Comparison of ENCODE assay signal across 14 mouse cellular contexts in the genomic region with DNA sequence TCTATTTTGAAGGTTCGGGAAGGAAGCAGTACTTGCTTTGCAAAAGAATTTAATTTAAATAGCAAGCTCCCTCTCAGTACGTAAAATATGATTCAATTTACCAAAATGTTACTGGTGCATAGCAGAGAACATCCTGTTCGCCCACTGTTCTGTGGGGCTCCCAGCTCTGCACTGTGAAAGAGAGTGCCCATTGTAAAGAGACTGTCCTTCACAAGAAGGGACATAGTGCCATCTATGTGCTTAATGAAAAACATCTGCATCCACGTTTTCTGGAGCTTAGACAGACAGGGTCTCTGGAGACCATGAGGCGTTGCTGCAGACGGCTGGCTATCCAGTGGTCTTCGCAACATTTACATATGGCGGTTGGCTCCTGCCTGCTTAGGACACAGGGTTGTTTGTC.
DNase-seq lines count a peak whose midpoint lies in the region; ATAC-seq and TF ChIP-seq lines count a peak whose summit lies in the region.
"Had no signal": no experiment of that assay in that cellular context is flagged by ENCODE, and none has a peak within 500 bp of the region (broad histone marks: within the 10 kb centered on the region; RNA-seq: fewer than 3 reads in every experiment).

No protein-coding gene starts in this region.

- no peaks in the 10 kb centered on the region for H3K4me1 ChIP-seq in heart, adult 2 months (ENCODE audit: control insufficient read depth, insufficient read depth, low read length)
- no peaks in the 10 kb centered on the region for H3K4me1 ChIP-seq in lung, embryonic 14.5 days (ENCODE audit: insufficient read depth)
- H3K4me1 ChIP-seq in embryonic facial prominence, embryonic 14.5 days (ENCODE audit: control insufficient read depth, insufficient read depth, low read length), result peaks cover 6% of the 10 kb centered on the region; the same call in 1 of the 2 replicates
- H3K4me1 ChIP-seq: liver, embryonic 12.5 days had no signal

- TF ChIP-seq EP300 in heart, adult 2 months (IDR thresholded peaks at IDR 0.05; ENCODE audit: insufficient read depth, low read depth, low read length), result no peak

- H3K4me2 ChIP-seq in lung, embryonic 14.5 days, result no peak overlapping the region
- H3K4me2 ChIP-seq in embryonic facial prominence, embryonic 14.5 days (ENCODE audit: low read depth, low read length), result no peak overlapping the region
- H3K4me2 ChIP-seq: liver, embryonic 12.5 days had no signal

- peak; percentile 20; the same call in 1 of the 2 replicates for TF ChIP-seq CTCF in heart, adult 2 months (IDR thresholded peaks at IDR 0.05)
- 0 out of 2 replicates have a peak, but pooled peaks have one; percentile 4 for TF ChIP-seq CTCF in lung, embryonic 14.5 days (IDR thresholded peaks at IDR 0.05; ENCODE audit: low read depth)

- H3K4me3 ChIP-seq in heart, adult 2 months, result no peak overlapping the region
- no peak overlapping the region for H3K4me3 ChIP-seq in lung, embryonic 14.5 days (ENCODE audit: low read depth, low read length)
- H3K4me3 ChIP-seq in embryonic facial prominence, embryonic 14.5 days (ENCODE audit: low read depth, low read length), result no peak overlapping the region
- H3K4me3 ChIP-seq: limb, embryonic 10.5 days; liver, embryonic 12.5 days had no signal

- ATAC-seq in lung, embryonic 14.5 days (ENCODE audit: insufficient read depth), result no peak
- no peak for ATAC-seq in embryonic facial prominence, embryonic 14.5 days (ENCODE audit: low read depth)
- no peak for ATAC-seq in activated CD4-positive, CD25-positive, alpha-beta regulatory T cell, adult 4 months
- ATAC-seq: liver, embryonic 12.5 days had no signal

- DNase-seq in heart, adult 2 months, result no peak
- DNase-seq in heart, postnatal 36 days, result no peak
- no peak for DNase-seq in lung, embryonic 14.5 days
- DNase-seq in lung, postnatal 25 days (ENCODE audit: low spot score), result no peak
- peak; percentile 69 for DNase-seq in brain, adult 2 months (ENCODE audit: low read depth, low spot score)
- DNase-seq in embryonic facial prominence, embryonic 14.5 days (ENCODE audit: low spot score), result peak; percentile 37
- DNase-seq: adrenal gland, postnatal 10 days; cerebellum, adult 8-10 months; heart, adult 18-20 months; layer of hippocampus, adult 9-11 months had no signal

- H3K27me3 ChIP-seq in heart, adult 2 months (ENCODE audit: control insufficient read depth, insufficient read depth, low read length), result no peaks in the 10 kb centered on the region
- H3K27me3 ChIP-seq in lung, embryonic 14.5 days (ENCODE audit: insufficient read depth, low read length), result no peaks in the 10 kb centered on the region
- H3K27me3 ChIP-seq in embryonic facial prominence, embryonic 14.5 days (replicated peaks; ENCODE audit: control insufficient read depth, insufficient read depth, low read length), result no peaks in the 10 kb centered on the region
- H3K27me3 ChIP-seq: liver, embryonic 12.5 days had no signal

- no peaks in the 10 kb centered on the region; the same call in 1 of the 2 replicates for H3K79me2 ChIP-seq in heart, adult 2 months (replicated peaks; ENCODE audit: control insufficient read depth, insufficient read depth, low read length)

- no peaks in the 10 kb centered on the region for H3K36me3 ChIP-seq in heart, adult 2 months (ENCODE audit: control insufficient read depth, insufficient read depth, low read length)
- no peaks in the 10 kb centered on the region for H3K36me3 ChIP-seq in lung, embryonic 14.5 days (ENCODE audit: insufficient read depth)
- H3K36me3 ChIP-seq in embryonic facial prominence, embryonic 14.5 days (ENCODE audit: control insufficient read depth, insufficient read depth, low read length), result no peaks in the 10 kb centered on the region
- H3K36me3 ChIP-seq: limb, embryonic 10.5 days; liver, embryonic 12.5 days had no signal

- 72% methylated on average over 8 of the region's 8 CpGs for WGBS in heart, adult 2 months
- 83% methylated on average over 8 of the region's 8 CpGs for WGBS in lung, embryonic 14.5 days
- 53% methylated on average over 8 of the region's 8 CpGs for WGBS in embryonic facial prominence, embryonic 14.5 days

- no peaks in the 10 kb centered on the region for H3K9me3 ChIP-seq in lung, embryonic 14.5 days (ENCODE audit: low read depth, low read length)
- H3K9me3 ChIP-seq in embryonic facial prominence, embryonic 14.5 days (ENCODE audit: control insufficient read depth, low read length), result no peaks in the 10 kb centered on the region
- H3K9me3 ChIP-seq: limb, embryonic 10.5 days; liver, embryonic 12.5 days had no signal

- intact Hi-C loops in heart, adult 2 months (cut with DNase I), result no loop called here
- intact Hi-C loops in heart, postnatal 36 days (cut with DNase I), result no loop called here

- TF ChIP-seq POLR2A in heart, adult 2 months (IDR thresholded peaks at IDR 0.05; ENCODE audit: insufficient read depth, low read depth, low read length), result no peak

- no peak overlapping the region for H3K27ac ChIP-seq in heart, adult 2 months
- no peak overlapping the region for H3K27ac ChIP-seq in lung, embryonic 14.5 days (ENCODE audit: low read depth)
- H3K27ac ChIP-seq in embryonic facial prominence, embryonic 14.5 days (replicated peaks; ENCODE audit: low read depth, low read length), result no peak overlapping the region
- H3K27ac ChIP-seq: kidney, postnatal 0 days; limb, embryonic 10.5 days; liver, embryonic 12.5 days had no signal

- H3K9ac ChIP-seq in heart, adult 2 months (ENCODE audit: low read depth, low read length), result no peak overlapping the region
- H3K9ac ChIP-seq in lung, embryonic 14.5 days, result no peak overlapping the region
- H3K9ac ChIP-seq in embryonic facial prominence, embryonic 14.5 days (ENCODE audit: low read depth, low read length), result no peak overlapping the region
- H3K9ac ChIP-seq: liver, embryonic 12.5 days had no signal

Comparison
In these comparisons a context has a peak if more than half of its experiments do, and no peak if none do; other contexts are left out.
1. DNase-seq: peak in brain, adult 2 months (single experiment) and embryonic facial prominence, embryonic 14.5 days (single experiment); none in heart, adult 2 months (0 of 2), heart, postnatal 36 days (0 of 2), lung, embryonic 14.5 days (single experiment) and lung, postnatal 25 days (single experiment).